Mouse (Mus musculus) v-Abl transformed pro-B cells (cell line): ENCODE data around the gene Adh7.

Experiments
- in situ Hi-C, 2 experiments: fragments of 400-800 bp; cut with MboI; formaldehyde crosslinking; loops; one replicate each; pipeline ENCODE4 v1.15.1; 2025; ENCODE audit not compliant: unreplicated experiment in 2 of 2

Adh7 gene

DNA sequence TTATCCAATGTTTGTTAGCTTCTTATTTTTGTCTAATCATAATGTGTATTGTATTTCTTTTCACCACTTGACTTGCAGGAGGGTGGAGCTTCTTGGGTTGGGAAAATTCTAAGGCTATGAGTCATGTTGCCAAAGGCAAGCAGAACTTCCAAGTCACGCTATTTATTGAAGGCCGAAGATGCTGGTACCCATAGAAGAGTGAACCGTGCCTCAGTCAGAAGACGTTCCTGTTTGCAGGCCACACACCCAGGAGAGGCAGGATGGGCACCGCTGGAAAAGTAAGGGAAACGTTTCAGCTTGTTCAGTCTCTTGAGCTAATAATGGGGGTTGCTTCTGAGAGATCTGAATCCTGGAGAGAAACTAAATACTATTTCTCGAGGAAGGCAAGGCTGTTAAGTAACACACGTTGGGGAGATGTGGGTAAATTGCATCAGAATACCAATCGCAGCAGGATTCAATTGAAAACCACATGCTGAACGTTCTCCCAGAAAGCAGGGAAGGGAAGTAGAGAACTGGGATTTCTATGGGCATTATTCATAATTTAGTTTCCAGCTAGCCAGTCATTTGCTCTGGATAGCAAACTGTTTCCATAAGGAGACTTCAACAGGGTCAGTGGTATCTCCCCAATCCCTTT is at the start of gene Adh7:
TSS of gene Adh7 (plus strand) at position 130 of the 634 bp plus-strand sequence.
- in situ Hi-C loops: loop anchor here in 1 of 2 experiments (25.0 kb wide), 1 partner anchor 1045 kb away; no protein-coding TSS in a partner anchor

GRCm38 (mm10) chr3:138173291-138173690 is 44.3 kb upstream of the Adh7 start:
- in situ Hi-C loops: no loop called here

DNA sequence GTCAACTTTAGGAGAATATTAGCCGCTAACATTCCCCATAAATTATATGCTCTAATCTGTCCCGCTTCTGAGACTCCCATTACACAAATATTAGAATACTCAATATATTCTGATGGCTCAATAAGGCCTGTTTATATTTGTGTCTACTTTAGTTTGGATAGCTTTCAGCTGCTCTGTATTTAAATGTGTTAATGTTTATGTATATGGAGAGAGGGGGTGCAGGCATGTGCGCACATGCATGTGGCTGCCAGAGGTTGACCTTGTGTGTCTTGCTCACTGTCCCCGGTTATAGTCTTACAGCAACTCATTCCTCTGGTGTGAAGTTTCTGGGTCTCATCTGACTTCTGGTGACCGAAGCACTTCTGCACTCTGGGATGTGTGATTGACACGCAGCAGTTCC is 42.0 kb upstream of the Adh7 start:
- in situ Hi-C loops: loop anchor here in 1 of 2 experiments (25.0 kb wide), 1 partner anchor 437 kb away; no protein-coding TSS in a partner anchor

- in situ Hi-C loops: loop anchor here in 1 of 2 experiments (25.0 kb wide), 1 partner anchor 430 kb away; no protein-coding TSS in a partner anchor
Observed at GRCm38 (mm10) chr3:138182019-138182418, 35.5 kb upstream of the Adh7 start.

- in situ Hi-C loops: loop anchor here in 1 of 2 experiments (25.0 kb wide), 1 partner anchor 429 kb away; no protein-coding TSS in a partner anchor
Observed at GRCm38 (mm10) chr3:138183371-138183770, 34.2 kb upstream of the Adh7 start.

GRCm38 (mm10) chr3:138185290-138185689 is 32.3 kb upstream of the Adh7 start:
- in situ Hi-C loops: loop anchor here in 1 of 2 experiments (25.0 kb wide), 1 partner anchor 427 kb away; no protein-coding TSS in a partner anchor

DNA sequence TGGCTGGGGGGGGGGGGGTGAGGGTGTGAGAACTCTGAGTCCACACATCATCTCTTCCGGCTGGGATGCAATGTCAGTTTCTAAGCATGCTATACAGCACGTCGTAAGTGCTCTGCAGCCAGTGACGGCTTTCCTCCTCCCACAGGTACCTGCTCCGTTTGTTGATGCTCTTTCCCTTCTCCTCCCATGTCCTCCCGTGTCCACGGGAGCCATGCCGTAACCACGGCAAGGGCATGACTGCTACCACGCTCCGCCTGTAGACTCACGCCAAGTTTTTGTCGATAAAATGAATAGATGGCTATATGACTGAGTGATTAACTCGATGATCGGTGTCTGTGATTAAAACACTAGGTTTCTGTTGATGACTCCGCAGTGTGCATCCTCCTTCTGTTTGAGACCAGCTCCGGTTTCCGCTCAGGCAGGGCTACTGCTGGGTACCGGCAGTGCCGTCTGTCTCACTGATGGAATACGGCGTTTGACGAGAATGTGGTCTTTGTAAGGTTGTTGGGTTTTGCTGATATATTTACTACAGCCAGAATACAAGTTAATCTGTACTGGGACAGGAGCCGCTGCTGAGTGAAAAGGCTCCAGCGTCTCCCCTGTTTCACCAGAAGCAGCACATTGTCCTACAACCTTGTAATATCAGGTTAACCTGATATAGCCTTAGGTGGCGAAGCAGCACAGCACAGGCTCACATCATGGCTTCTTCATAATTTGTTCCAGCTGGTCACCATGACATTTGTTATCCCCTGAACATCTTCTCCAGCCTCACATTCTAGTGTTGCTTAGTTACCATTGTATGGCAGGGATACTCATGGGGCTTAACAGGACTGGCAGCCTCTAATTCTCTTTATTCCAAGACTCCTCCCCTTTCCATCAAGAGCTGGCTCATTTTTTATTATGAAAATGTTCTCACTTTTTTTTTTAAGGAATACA is 31.3 kb upstream of the Adh7 start:
- in situ Hi-C loops: loop anchor here in 1 of 2 experiments (25.0 kb wide), 1 partner anchor 426 kb away; no protein-coding TSS in a partner anchor

- in situ Hi-C loops: loop anchor here in 1 of 2 experiments (10.0 to 25.0 kb wide), 2 partner anchors 243 to 420 kb away; no protein-coding TSS in a partner anchor
Observed at GRCm38 (mm10) chr3:138192260-138192659, 25.3 kb upstream of the Adh7 start.

GRCm38 (mm10) chr3:138193683-138194302 is 23.8 kb upstream of the Adh7 start, which contains the start of gene 4930579F01Rik:
Gene 4930579F01Rik, minus strand, starts transcription at chr3:138193825.
- in situ Hi-C loops: loop anchor here in 1 of 2 experiments (10.0 to 25.0 kb wide), 2 partner anchors 241 to 419 kb away; no protein-coding TSS in a partner anchor

DNA sequence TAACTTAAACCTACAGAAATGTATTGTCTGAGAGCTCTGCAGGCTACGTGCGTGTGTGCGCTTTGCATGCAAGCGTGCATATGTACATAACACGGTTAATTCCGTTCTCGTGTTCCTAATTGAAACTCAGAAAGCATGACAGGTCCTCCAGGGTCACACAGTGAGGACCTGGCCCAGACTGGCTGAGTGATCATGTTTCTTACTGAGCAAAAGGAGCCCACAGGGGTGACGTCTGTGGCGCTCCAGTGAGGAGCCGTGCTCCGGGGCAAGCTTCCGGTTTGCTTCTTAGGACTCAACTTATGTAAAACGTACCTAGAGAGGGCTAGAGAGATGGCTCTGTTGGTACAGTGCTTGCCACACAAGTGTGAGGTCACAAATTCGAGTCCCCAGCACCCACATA is 20.5 kb upstream of the Adh7 start:
- in situ Hi-C loops: loop anchor here in 1 of 2 experiments (10.0 to 25.0 kb wide), 2 partner anchors 238 to 415 kb away; no protein-coding TSS in a partner anchor

DNA sequence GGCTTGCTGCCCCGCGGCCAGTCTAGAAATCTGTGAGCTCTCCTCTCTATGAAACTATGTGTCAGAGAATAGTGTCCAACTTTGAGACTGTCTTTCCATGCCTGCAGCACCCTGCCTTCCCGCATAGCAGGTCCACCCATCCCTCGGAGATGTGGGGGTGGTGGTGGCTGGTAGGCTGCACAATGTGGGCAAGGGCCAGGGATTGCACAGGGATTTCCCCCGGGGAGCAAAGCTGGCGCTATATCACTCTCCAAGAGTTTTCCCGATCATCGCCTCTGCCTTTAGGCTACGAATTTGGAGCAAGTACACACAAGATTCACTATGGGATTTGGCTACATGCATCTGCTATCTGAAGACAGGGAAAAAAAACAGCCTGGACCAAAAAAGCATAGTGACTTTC is 20.0 kb upstream of the Adh7 start:
- in situ Hi-C loops: loop anchor here in 1 of 2 experiments (10.0 to 25.0 kb wide), 2 partner anchors 237 to 415 kb away; no protein-coding TSS in a partner anchor

GRCm38 (mm10) chr3:138197973-138198721 is 19.4 kb upstream of the Adh7 start:
- in situ Hi-C loops: loop anchor here in 1 of 2 experiments (10.0 to 25.0 kb wide), 2 partner anchors 237 to 414 kb away; no protein-coding TSS in a partner anchor

- in situ Hi-C loops: loop anchor here in 1 of 2 experiments (10.0 to 25.0 kb wide), 2 partner anchors 236 to 414 kb away; no protein-coding TSS in a partner anchor
Observed at GRCm38 (mm10) chr3:138198722-138199068, 18.9 kb upstream of the Adh7 start.

DNA sequence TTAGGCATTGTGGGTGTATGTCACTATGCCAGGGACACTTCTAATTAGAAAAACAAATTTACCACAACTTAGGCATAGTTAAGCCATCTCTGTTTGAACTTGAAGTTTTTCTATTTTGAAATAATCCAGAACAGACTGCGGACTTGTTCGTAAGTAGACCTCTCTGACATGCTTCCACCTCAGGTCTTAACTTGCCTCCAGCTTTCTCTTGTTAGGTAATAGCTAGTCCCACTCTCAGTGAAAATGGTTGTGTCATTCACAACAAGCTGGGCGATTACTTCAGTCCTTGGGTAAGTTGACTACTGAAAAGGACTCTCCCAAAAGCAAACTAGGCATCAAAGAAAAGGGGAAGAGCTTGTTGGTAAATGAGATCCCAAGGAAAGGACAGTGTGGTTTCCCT is 8.7 kb upstream of the Adh7 start:
- in situ Hi-C loops: loop anchor here in 1 of 2 experiments (25.0 kb wide), 1 partner anchor 1053 kb away; no protein-coding TSS in a partner anchor

GRCm38 (mm10) chr3:138210432-138211075 is 7.0 kb upstream of the Adh7 start:
- in situ Hi-C loops: loop anchor here in 1 of 2 experiments (25.0 kb wide), 1 partner anchor 1052 kb away; no protein-coding TSS in a partner anchor

DNA sequence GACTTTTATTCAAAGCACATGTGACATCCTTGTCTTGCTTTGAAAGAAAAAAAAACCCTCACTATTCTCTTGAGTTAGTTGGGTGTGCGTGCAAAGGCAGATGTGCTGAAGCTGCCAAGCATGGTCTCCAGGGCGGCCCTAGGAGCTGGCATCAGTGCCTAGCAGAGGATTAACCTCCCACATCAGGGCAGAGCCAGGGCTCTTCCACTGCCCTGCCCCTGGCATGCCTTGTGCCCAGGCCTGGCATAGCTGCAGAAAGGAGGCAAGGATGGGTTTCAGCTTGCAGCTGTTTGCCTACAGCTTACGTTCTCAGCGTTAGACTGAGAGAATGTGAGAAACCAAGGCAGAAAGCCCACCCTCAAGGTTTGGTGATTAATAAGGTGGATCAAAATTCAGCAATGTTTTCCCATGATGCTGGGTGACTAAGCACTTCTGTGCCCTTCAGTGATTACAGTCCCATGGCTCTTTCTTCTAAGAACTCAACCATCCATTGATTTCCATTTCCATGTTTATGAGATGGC is 5.1 kb upstream of the Adh7 start:
- in situ Hi-C loops: loop anchor here in 1 of 2 experiments (25.0 kb wide), 1 partner anchor 1050 kb away; no protein-coding TSS in a partner anchor

GRCm38 (mm10) chr3:138215395-138215989 is 2.1 kb upstream of the Adh7 start:
- in situ Hi-C loops: loop anchor here in 1 of 2 experiments (25.0 kb wide), 1 partner anchor 1047 kb away; no protein-coding TSS in a partner anchor

DNA sequence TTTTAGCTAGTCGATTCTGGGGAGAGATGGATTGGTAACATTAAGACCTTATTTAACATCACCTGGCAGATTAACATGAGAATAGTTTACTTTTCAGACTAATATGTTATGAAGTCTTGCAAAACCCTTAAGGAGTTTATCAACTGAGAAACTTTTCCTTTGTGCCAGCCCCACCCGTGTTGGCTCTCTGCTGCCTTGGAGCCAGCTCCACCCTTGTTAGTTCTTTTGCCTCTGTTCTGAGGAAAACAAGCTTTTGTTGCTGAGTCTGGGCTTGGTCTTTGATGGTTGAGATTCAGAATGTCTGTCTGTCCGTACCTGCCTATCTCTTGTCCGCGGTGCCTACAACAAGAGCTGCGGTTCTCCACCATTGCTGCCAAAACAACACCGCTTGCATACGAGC is 1.5 kb upstream of the Adh7 start:
- in situ Hi-C loops: loop anchor here in 1 of 2 experiments (25.0 kb wide), 1 partner anchor 1046 kb away; no protein-coding TSS in a partner anchor
